Mouse (Mus musculus) heart, postnatal 0 days (tissue): ENCODE measurements around the gene Lasp1.

Experiments used
- CTCF ChIP-seq: IDR thresholded peaks from 2 replicates; pipeline ENCODE4 v1.5.1; 2016; ENCODE audit warnings: antibody characterized with exemption, control low read depth, low read depth
- EP300 ChIP-seq: IDR thresholded peaks from 2 replicates; pipeline ENCODE4 v1.6.1; 2016; ENCODE audit warnings: antibody characterized with exemption, low read depth

DNA sequence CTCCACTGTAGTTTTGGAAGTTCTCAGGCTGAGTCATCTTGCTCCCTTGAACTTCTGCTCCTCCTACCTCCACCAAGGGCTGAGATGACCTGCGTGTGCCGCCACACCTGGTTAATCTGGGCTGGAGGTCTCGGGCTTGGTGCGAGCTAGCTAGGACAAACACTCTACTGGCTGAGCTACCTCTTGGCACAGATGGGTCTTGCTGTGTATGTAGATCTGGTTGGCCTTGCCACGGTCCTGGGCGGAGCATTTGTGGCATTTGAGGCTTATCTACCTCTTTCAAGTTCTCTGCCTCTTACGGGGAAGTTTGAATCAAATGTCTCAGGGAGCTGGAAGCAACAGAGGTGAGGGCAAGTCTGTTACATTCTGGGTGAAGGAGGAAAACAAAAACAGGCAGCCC is 11.6 kb downstream of the Lasp1 start:
- no peak for TF ChIP-seq CTCF
- TF ChIP-seq EP300 = no peak
